Mouse (Mus musculus): ENCODE results near the gene Ankra2. TPM values are rescaled to one million over a fixed set of nuclear protein-coding genes. Genes with fewer than 3 reads are reported as not detected.

Ankra2 gene
- total and polyA plus RNA-seq, 2 experiments from 2014 or later: 18.5 to 40.9 TPM

- Histone ChIP-seq H3K27ac (ENCODE audit: low read depth) (peak within 1 kb of the TSS; percentile 92), H3K27me3 (ENCODE audit: control insufficient read depth, insufficient read depth, low read length) (no peaks in the 10 kb centered on the region), H3K36me3 (replicated peaks; ENCODE audit: control insufficient read depth, insufficient read depth, low read length) (peaks cover 21% of the 10 kb centered on the region), H3K4me3 (ENCODE audit: low read depth, low read length) (peak within 1 kb of the TSS; percentile 87), H3K9ac (replicated peaks; ENCODE audit: low read depth, low read length) (peak within 1 kb of the TSS; percentile 91), H3K9me3 (replicated peaks; ENCODE audit: control insufficient read depth, low read length) (no peaks in the 10 kb centered on the region), H3K4me1 (ENCODE audit: control insufficient read depth, insufficient read depth) (peaks cover 5% of the 10 kb centered on the region), H3K4me2 (ENCODE audit: low read depth, low read length) (peak within 1 kb of the TSS; percentile 77)
- peak; percentile 91 for ATAC-seq (ENCODE audit: insufficient read depth, low read depth)
- WGBS: under 1% methylated on average over 87 of the region's 90 CpGs
- TF ChIP-seq CTCF (IDR thresholded peaks at IDR 0.05; ENCODE audit: low read depth) (0 out of 2 replicates have a peak, but pooled peaks have one; percentile 11), EP300 (IDR thresholded peaks at IDR 0.05; ENCODE audit: low read depth) (no peak)
- DNase-seq (ENCODE audit: low spot score): peak; percentile 93
These were observed 53.8 kb downstream of the Ankra2 start, which contains the start of gene Btf3 for GRCm38 (mm10) chr13:98316480-98317245. Btf3 (minus strand) TSS chr13:98317006.

GRCm38 (mm10) chr13:98317246-98317677 lies 54.4 kb downstream of the Ankra2 start:
- no peak for DNase-seq (ENCODE audit: low spot score)
- TF ChIP-seq CTCF (IDR thresholded peaks at IDR 0.05; ENCODE audit: low read depth) (peak; percentile 26), EP300 (IDR thresholded peaks at IDR 0.05; ENCODE audit: low read depth) (no peak)
- peak overlapping the region; percentile 92 for H3K27ac ChIP-seq (ENCODE audit: low read depth)
- H3K4me3 ChIP-seq (ENCODE audit: low read depth, low read length): peak overlapping the region; percentile 87
- H3K27me3 ChIP-seq (ENCODE audit: control insufficient read depth, insufficient read depth, low read length): no peaks in the 10 kb centered on the region
- peak overlapping the region; percentile 91 for H3K9ac ChIP-seq (replicated peaks; ENCODE audit: low read depth, low read length)
- peak overlapping the region; percentile 77 for H3K4me2 ChIP-seq (ENCODE audit: low read depth, low read length)
- no peaks in the 10 kb centered on the region for H3K9me3 ChIP-seq (replicated peaks; ENCODE audit: control insufficient read depth, low read length)
- no peak for ATAC-seq (ENCODE audit: insufficient read depth, low read depth)
- 3% methylated on average over 16 of the region's 16 CpGs for WGBS
- H3K4me1 ChIP-seq (ENCODE audit: control insufficient read depth, insufficient read depth): peaks cover 5% of the 10 kb centered on the region
- H3K36me3 ChIP-seq (replicated peaks; ENCODE audit: control insufficient read depth, insufficient read depth, low read length): peaks cover 15% of the 10 kb centered on the region

GRCm38 (mm10) chr13:98317911-98318310 lies 55.0 kb downstream of the Ankra2 start:
- Histone ChIP-seq H3K9ac (replicated peaks; ENCODE audit: low read depth, low read length) (peak overlapping the region; percentile 91; the same call in 1 of the 2 replicates), H3K4me1 (ENCODE audit: control insufficient read depth, insufficient read depth) (peaks cover 5% of the 10 kb centered on the region), H3K4me3 (ENCODE audit: low read depth, low read length) (no peak overlapping the region; the same call in 1 of the 2 replicates), H3K27ac (ENCODE audit: low read depth) (no peak overlapping the region), H3K36me3 (replicated peaks; ENCODE audit: control insufficient read depth, insufficient read depth, low read length) (peaks cover 9% of the 10 kb centered on the region), H3K9me3 (replicated peaks; ENCODE audit: control insufficient read depth, low read length) (no peaks in the 10 kb centered on the region), H3K4me2 (ENCODE audit: low read depth, low read length) (no peak overlapping the region), H3K27me3 (ENCODE audit: control insufficient read depth, insufficient read depth, low read length) (no peaks in the 10 kb centered on the region)
- 86% methylated on average over 6 of the region's 6 CpGs for WGBS
- ATAC-seq (ENCODE audit: insufficient read depth, low read depth): no peak
- TF ChIP-seq EP300 (IDR thresholded peaks at IDR 0.05; ENCODE audit: low read depth): no peak
- TF ChIP-seq CTCF (IDR thresholded peaks at IDR 0.05; ENCODE audit: low read depth): no peak
- DNase-seq (ENCODE audit: low spot score): no peak

Other genes starting within 250 kb of the Ankra2 start
- gene Arhgef28, start 56.6 kb upstream of the Ankra2 start, total RNA-seq (2014; rRNA removed; ENCODE audit: low replicate concordance): 10.5 and 16.2 TPM in 2 replicates
- gene Arhgef28, start 56.6 kb upstream of the Ankra2 start, polyA plus RNA-seq (2015; fragmentation: Nextera tagmentation; extraction: Ambion mirVana): 6.9 and 7.2 TPM in 2 replicates
- gene Utp15, start within 50 bp of the Ankra2 start, total RNA-seq (2014; rRNA removed; ENCODE audit: low replicate concordance): 8.5 and 13.9 TPM in 2 replicates
- 6.5 and 7.7 TPM in 2 replicates for gene Utp15, start within 50 bp of the Ankra2 start, polyA plus RNA-seq (2015; fragmentation: Nextera tagmentation; extraction: Ambion mirVana)
- not detected in 2 replicates for gene Gm21976, start 16.8 kb downstream of the Ankra2 start, total RNA-seq (2014; rRNA removed; ENCODE audit: low replicate concordance)
- gene Gm21976, start 16.8 kb downstream of the Ankra2 start, polyA plus RNA-seq (2015; fragmentation: Nextera tagmentation; extraction: Ambion mirVana): 0.16 TPM in 1 of 2 replicates, not detected in the other
- 208 and 210 TPM in 2 replicates for gene Btf3, start 53.9 kb downstream of the Ankra2 start, total RNA-seq (2014; rRNA removed; ENCODE audit: low replicate concordance)
- 384 and 393 TPM in 2 replicates for gene Btf3, start 53.9 kb downstream of the Ankra2 start, polyA plus RNA-seq (2015; fragmentation: Nextera tagmentation; extraction: Ambion mirVana)
- gene Foxd1, start 91.2 kb downstream of the Ankra2 start, total RNA-seq (2014; rRNA removed; ENCODE audit: low replicate concordance): not detected in 2 replicates
- not detected in 2 replicates for gene Foxd1, start 91.2 kb downstream of the Ankra2 start, polyA plus RNA-seq (2015; fragmentation: Nextera tagmentation; extraction: Ambion mirVana)
- 13.1 TPM in 1 of 2 replicates, not detected in the other for gene Gm10320, start 228.9 kb downstream of the Ankra2 start, total RNA-seq (2014; rRNA removed; ENCODE audit: low replicate concordance)
- 0.27 and 0.66 TPM in 2 replicates for gene Gm10320, start 228.9 kb downstream of the Ankra2 start, polyA plus RNA-seq (2015; fragmentation: Nextera tagmentation; extraction: Ambion mirVana)